Mouse (Mus musculus) left cerebral cortex, adult 11 months (tissue): ENCODE results near the gene 2310039H08Rik.

Source experiments
- DNase-seq: peaks from one replicate; pipeline ENCODE4 v3.0.0; 2022; ENCODE audit warnings: low spot score

The 2310039H08Rik gene

GRCm38 (mm10) chr17:46810672-46811071 is 38.2 kb downstream of the 2310039H08Rik start:
- no peak for DNase-seq

- no peak for DNase-seq
Measured at GRCm38 (mm10) chr17:46812442-46812841, 40.0 kb downstream of the 2310039H08Rik start.

GRCm38 (mm10) chr17:46813637-46814036 is 41.2 kb downstream of the 2310039H08Rik start:
- DNase-seq, result no peak

GRCm38 (mm10) chr17:46814497-46814896 is 42.1 kb downstream of the 2310039H08Rik start:
- DNase-seq, result no peak

GRCm38 (mm10) chr17:46816306-46816705 is 43.9 kb downstream of the 2310039H08Rik start:
- no peak for DNase-seq

GRCm38 (mm10) chr17:46817734-46818158 is 45.3 kb downstream of the 2310039H08Rik start:
- no peak for DNase-seq

GRCm38 (mm10) chr17:46820628-46821027 is 48.2 kb downstream of the 2310039H08Rik start:
- DNase-seq, result no peak
